Mouse (Mus musculus) intestine, postnatal 0 days (tissue): Measurements from ENCODE around the gene Ppp2r2d. TPM values are rescaled to one million over a fixed set of nuclear protein-coding genes. Genes with fewer than 3 reads are reported as not detected.

ENCODE experiments used
- ATAC-seq: fragments of 200-750 bp; cut with Nextera tagmentation; 2 replicates; pipeline ENCODE4 v1.8.0; 2017; ENCODE audit warnings: mild to moderate bottlenecking, moderate TSS enrichment, moderate library complexity
- H3K27ac ChIP-seq: fragments of 300-500 bp; sonication (generic); 2 replicates; pipeline ENCODE4 v1.5.1; 2014; ENCODE audit warnings: mild to moderate bottlenecking, low read depth, low read length, moderate library complexity
- H3K27me3 ChIP-seq: fragments of 300-500 bp; sonication (generic); replicated peaks from 2 replicates; pipeline ENCODE4 v1.6.1; 2014; ENCODE audit warnings: low read length, mixed read lengths; ENCODE audit not compliant: control insufficient read depth, insufficient read depth
- H3K36me3 ChIP-seq: fragments of 300-500 bp; sonication (generic); 2 replicates; pipeline ENCODE4 v1.6.1; 2014; ENCODE audit warnings: mild to moderate bottlenecking, moderate library complexity; ENCODE audit not compliant: control insufficient read depth, insufficient read depth
- H3K4me1 ChIP-seq: fragments of 300-500 bp; sonication (generic); replicated peaks from 2 replicates; pipeline ENCODE4 v1.6.1; 2014; ENCODE audit warnings: antibody characterized with exemption, low read length, mixed read lengths; ENCODE audit not compliant: control insufficient read depth, insufficient read depth
- H3K4me2 ChIP-seq: fragments of 300-500 bp; sonication (generic); replicated peaks from 2 replicates; pipeline ENCODE4 v1.6.1; 2014; ENCODE audit warnings: low read depth, mild to moderate bottlenecking, moderate library complexity
- H3K4me3 ChIP-seq: fragments of 300-500 bp; sonication (generic); 2 replicates; pipeline ENCODE4 v1.5.1; 2014; ENCODE audit warnings: low read depth, low read length
- H3K9ac ChIP-seq: fragments of 300-500 bp; sonication (generic); 2 replicates; pipeline ENCODE4 v1.6.1; 2014; ENCODE audit warnings: mild to moderate bottlenecking, low read depth, low read length
- H3K9me3 ChIP-seq: fragments of 300-500 bp; sonication (generic); 2 replicates; pipeline ENCODE4 v1.6.1; 2016; ENCODE audit warnings: mixed run types; ENCODE audit not compliant: control insufficient read depth
- CTCF ChIP-seq: sonication (generic); IDR thresholded peaks from 2 replicates; pipeline ENCODE4 v1.5.1; 2016; ENCODE audit warnings: low read depth, mild to moderate bottlenecking, control low read depth, antibody characterized with exemption, moderate library complexity
- WGBS: fragments of 180-500 bp; shearing (Covaris S2); extraction: QIAGEN DNeasy Blood & Tissue Kit; methylation state at CpG from one replicate; pipeline ENCODE4 v1.1.7; 2014; 5-methylcytosine and 5-hydroxymethylcytosine counted together
- polyA plus RNA-seq: library from polyadenylated mRNA; unstranded; fragments of >200 nt; fragmentation: Nextera tagmentation; extraction: Ambion mirVana; gene quantifications from 2 replicates; pipeline ENCODE4 v1.2.1, GENCODE M21; 2015

The Ppp2r2d gene
- polyA plus RNA-seq, 1 experiment from 2014 or later = 27.2 TPM

DNA sequence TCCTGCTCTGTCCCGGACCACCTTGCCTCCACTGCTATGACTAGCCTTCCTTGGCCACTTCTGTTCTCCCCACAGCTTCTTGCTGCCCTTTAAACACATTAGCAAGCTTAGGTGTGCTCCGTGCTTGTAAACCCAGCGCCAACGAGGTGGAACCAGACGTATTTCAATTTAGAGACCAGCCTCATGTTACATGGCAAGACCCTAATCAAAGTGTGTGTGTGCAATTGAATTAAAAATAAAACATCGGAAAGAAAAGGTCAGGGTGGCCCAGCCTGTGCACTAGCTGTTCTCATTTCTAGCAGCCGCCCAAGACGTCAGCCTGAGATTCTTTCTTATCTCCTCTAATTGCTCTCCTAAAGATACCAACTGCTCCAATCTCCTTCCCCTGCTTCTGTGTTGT, 768 bp upstream of the Ppp2r2d start:
- no peaks in the 10 kb centered on the region for H3K27me3 ChIP-seq
- H3K27ac ChIP-seq = no peak overlapping the region
- ATAC-seq = no peak
- H3K9ac ChIP-seq = peak overlapping the region; percentile 24; the same call in 1 of the 2 replicates
- 0 out of 2 replicates have a peak, but pooled peaks cover 3% of the 10 kb centered on the region for H3K36me3 ChIP-seq
- peaks cover 14% of the 10 kb centered on the region for H3K4me1 ChIP-seq
- no peak for TF ChIP-seq CTCF
- peak overlapping the region; percentile 98 for H3K4me3 ChIP-seq
- 20% methylated on average over 8 of the region's 8 CpGs for WGBS
- H3K4me2 ChIP-seq = peak overlapping the region; percentile 86
- no peaks in the 10 kb centered on the region for H3K9me3 ChIP-seq

GRCm38 (mm10) chr7:138846502-138846991, 668 bp downstream of the Ppp2r2d start:
- Histone ChIP-seq H3K4me2 (peak overlapping the region; percentile 86), H3K4me3 (peak overlapping the region; percentile 98), H3K9ac (peak overlapping the region; percentile 96), H3K36me3 (0 out of 2 replicates have a peak, but pooled peaks cover 10% of the 10 kb centered on the region), H3K27ac (peak overlapping the region; percentile 98), H3K9me3 (no peaks in the 10 kb centered on the region), H3K27me3 (no peaks in the 10 kb centered on the region), H3K4me1 (peaks cover 14% of the 10 kb centered on the region)
- ATAC-seq = peak; percentile 78
- TF ChIP-seq CTCF = no peak
- WGBS = under 1% methylated on average over 49 of the region's 61 CpGs

DNA sequence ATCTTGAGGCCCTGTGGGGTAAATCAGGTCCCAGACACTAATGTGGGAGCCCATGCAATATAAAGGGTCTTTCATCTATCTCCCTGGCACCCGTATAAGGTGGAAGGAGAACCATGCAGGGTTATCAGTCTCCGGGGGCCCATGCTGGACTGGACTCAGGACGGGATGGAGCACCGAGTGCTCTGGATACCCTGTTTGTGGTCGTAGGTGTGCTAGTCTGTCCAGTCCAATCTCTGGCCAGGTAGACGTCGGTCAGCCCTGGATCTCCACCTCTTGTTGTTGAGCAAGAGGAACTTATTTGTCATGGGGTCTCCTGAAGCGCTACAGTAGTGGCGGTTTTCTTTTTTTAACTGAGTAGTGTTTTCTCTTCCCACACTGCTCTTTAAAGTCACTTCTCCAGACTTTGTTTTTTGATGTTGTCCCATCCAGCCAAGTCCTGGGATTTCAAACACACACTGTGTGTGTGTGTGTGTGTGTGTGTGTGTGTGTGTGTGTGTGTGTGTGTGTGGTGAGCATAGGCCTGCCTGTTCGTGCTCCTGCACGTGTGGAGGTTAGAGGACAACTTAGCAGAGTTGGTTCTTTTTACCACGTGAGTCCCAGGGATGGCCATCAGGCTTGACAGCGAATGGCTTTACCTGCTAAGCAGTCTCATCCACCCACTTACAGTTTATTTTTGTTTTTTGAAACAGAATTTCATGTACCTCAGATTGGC, 1.6 kb downstream of the Ppp2r2d start:
- no peak for ATAC-seq
- Histone ChIP-seq H3K27ac (0 out of 2 replicates have a peak overlapping the region, but pooled peaks have one; percentile 28), H3K4me1 (peaks cover 14% of the 10 kb centered on the region), H3K9ac (peak overlapping the region; percentile 96), H3K9me3 (no peaks in the 10 kb centered on the region), H3K4me3 (peak overlapping the region; percentile 98), H3K36me3 (0 out of 2 replicates have a peak, but pooled peaks cover 10% of the 10 kb centered on the region), H3K4me2 (peak overlapping the region; percentile 86), H3K27me3 (no peaks in the 10 kb centered on the region)
- 27% methylated on average over 13 of the region's 13 CpGs for WGBS
- TF ChIP-seq CTCF = no peak

- Histone ChIP-seq H3K4me2 (peak overlapping the region; percentile 86), H3K27me3 (no peaks in the 10 kb centered on the region), H3K27ac (peak overlapping the region; percentile 50; the same call in 1 of the 2 replicates), H3K4me3 (peak overlapping the region; percentile 98; the same call in 1 of the 2 replicates), H3K9ac (peak overlapping the region; percentile 13; the same call in 1 of the 2 replicates), H3K9me3 (no peaks in the 10 kb centered on the region), H3K4me1 (peaks cover 14% of the 10 kb centered on the region), H3K36me3 (peaks cover 16% of the 10 kb centered on the region; the same call in 1 of the 2 replicates)
- no peak for ATAC-seq
- no peak for TF ChIP-seq CTCF
- 59% methylated on average over 7 of the region's 7 CpGs for WGBS
These were observed 2.4 kb downstream of the Ppp2r2d start for GRCm38 (mm10) chr7:138848028-138848920.

GRCm38 (mm10) chr7:138850083-138850482, 4.2 kb downstream of the Ppp2r2d start:
- Histone ChIP-seq H3K27ac (no peak overlapping the region), H3K36me3 (peaks cover 20% of the 10 kb centered on the region), H3K4me1 (peaks cover 7% of the 10 kb centered on the region), H3K27me3 (no peaks in the 10 kb centered on the region), H3K4me3 (no peak overlapping the region), H3K4me2 (no peak overlapping the region), H3K9me3 (no peaks in the 10 kb centered on the region), H3K9ac (no peak overlapping the region)
- no peak for TF ChIP-seq CTCF
- no peak for ATAC-seq

DNA sequence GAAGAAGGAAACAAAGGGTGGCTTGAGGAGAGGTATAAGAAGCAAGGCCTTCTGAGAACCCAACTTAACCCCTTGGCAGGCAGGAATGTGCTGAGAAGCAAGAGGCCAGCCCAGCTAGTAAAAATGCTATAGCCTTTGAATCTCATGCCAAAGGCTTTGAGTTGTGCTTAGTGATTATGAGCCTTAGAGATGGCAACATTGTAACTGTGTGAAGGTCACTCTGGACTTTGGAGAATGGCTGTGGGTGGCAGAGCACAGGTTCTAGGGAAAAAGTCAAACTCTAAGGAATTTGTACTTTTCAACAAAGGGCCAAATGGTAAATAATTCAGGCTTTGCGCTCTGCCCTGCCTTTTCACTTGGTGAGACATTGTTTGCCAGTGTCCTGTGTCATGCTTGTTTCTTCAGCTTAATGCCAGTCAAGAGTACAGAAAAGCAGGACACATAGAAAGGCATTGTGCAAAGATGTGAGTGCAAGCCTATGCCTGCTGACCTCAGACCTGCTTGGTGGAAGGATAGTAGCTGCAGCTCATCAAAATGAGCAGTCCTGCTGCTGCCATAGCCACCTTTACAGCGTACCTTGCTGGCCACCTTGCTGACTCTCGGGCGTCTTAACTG, 7.6 kb downstream of the Ppp2r2d start:
- no peak for ATAC-seq
- 95% methylated on average over 4 of the region's 4 CpGs for WGBS
- H3K9ac ChIP-seq = no peak overlapping the region
- H3K36me3 ChIP-seq = peaks cover 28% of the 10 kb centered on the region
- no peak overlapping the region for H3K4me3 ChIP-seq
- H3K27ac ChIP-seq = no peak overlapping the region
- no peak for TF ChIP-seq CTCF
- H3K9me3 ChIP-seq = no peaks in the 10 kb centered on the region
- no peaks in the 10 kb centered on the region for H3K27me3 ChIP-seq
- no peak overlapping the region for H3K4me2 ChIP-seq
- H3K4me1 ChIP-seq = no peaks in the 10 kb centered on the region
